Mouse (Mus musculus): ENCODE results near the gene Vav1.

Vav1 gene

DNA sequence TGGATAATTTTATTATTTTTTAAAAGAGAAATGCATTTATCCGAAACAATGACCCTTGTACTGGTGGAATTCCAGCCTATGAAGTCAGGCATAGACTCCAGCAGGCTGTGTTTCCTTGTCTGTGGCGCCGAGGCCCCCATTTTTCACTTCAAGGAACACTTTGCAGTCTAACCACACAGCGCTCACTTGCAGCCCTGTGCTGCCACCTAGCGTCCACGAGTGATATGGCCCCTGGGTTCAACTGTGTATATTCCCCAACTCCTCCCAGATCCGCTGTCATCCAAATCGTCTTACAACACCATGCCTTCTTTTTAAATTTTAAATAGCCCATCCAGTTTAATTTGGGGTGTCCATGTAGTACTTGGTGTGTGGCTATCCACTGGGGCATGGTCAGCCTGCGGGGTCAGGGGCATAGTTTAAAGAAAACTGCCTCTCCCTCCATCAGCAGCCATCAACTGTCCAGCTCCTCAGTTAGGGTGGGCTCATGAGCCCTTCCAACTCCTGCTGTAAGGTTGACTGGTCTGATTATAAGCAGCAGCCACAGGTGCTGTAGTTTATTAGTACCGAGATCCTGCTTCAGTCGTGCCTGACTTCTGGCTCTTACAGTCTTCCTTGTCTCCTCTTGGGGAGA, 56.9 kb downstream of the Vav1 start:
- DNase-seq (ENCODE audit: low spot score): peak; percentile 94

DNA sequence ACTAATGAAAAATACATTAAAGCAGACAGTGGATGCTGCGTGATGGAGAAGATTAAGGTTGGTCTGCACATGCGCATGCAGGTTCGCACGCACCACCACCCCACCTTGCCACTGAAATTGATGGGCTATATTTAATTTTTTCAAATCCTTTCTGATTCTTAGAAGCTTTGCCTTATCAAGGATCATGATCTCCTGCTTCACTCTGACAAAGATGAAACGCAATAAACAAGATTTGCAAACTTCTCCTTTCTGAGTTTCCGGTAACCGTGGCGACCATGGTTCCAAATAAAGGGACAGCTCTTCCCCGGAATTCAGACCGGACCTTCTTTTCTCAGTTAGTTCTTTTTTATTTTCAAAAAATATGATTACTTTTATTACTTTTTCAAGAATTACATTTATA, 59.1 kb downstream of the Vav1 start:
- no peak for DNase-seq (ENCODE audit: low spot score)

- DNase-seq (ENCODE audit: low spot score): no peak
These were observed 60.4 kb downstream of the Vav1 start for GRCm38 (mm10) chr17:57339298-57339697.

DNA sequence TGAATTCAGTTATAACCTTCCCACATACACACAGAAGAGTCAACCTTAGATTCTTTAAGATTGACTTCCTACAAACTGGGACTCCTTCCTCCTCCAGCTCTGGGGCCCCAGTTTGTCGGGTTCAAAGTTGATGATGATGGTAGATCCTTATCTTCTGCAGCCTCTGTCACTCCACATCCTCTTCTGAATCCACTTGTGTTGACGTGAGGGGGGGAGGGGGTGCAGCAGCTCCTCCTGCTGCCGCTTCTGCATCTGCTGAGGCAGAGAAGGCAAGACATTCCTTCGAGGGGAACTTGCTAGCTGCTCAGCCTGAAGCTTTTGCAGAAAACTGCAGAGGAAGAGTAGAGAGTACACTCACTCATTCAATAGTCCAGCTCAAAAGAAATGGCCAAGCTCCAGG, 62.7 kb downstream of the Vav1 start:
- no peak for DNase-seq (ENCODE audit: low spot score)

- DNase-seq (ENCODE audit: low spot score): no peak
These were observed 65.3 kb downstream of the Vav1 start for GRCm38 (mm10) chr17:57344029-57344707.

DNA sequence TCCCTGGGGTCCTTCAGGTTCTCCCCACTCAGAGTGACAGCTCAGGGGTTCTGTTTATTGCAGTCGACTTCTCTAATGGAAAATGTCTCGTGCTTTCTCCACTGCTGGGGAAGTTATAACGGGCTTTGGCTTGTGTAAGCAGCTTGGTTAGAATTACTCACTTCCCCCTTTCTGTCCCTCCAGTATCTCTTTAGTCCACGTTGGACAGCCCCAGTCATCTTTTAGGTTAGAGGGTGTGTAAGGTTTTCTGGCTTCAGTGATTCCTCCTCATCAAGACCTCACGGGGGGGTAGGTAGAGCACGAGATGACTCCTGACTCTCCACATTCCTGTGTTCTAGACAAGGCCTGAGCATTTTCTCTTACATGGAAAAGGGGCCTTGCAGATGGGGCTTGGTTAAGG, 68.1 kb downstream of the Vav1 start:
- DNase-seq (ENCODE audit: low spot score): no peak

- no peak for DNase-seq (ENCODE audit: low spot score)
These were observed 68.9 kb downstream of the Vav1 start for GRCm38 (mm10) chr17:57347781-57348180.

DNA sequence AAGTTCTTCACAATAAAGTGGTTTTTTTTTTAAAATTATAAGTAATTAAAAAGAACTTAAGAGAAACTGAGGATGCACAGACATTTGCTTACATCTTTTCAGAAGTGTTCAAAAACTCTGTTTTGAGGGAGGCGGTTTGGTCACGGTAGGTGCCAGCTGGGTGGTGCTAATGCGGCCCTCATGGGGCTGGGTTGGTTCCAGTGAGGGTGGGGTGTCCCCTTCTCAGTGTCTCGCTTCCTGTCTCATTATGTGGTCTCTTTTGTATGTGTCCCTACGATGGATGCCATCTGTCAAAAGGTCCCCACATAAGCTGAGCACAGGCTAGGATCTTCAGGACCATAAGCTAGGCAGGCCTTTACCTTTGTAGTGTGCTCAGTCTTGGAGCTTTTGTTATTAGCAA, 70.2 kb downstream of the Vav1 start:
- DNase-seq (ENCODE audit: low spot score): no peak

GRCm38 (mm10) chr17:57350212-57350611, 71.3 kb downstream of the Vav1 start:
- DNase-seq (ENCODE audit: low spot score): no peak

GRCm38 (mm10) chr17:57351107-57351506, 72.2 kb downstream of the Vav1 start:
- no peak for DNase-seq (ENCODE audit: low spot score)

DNA sequence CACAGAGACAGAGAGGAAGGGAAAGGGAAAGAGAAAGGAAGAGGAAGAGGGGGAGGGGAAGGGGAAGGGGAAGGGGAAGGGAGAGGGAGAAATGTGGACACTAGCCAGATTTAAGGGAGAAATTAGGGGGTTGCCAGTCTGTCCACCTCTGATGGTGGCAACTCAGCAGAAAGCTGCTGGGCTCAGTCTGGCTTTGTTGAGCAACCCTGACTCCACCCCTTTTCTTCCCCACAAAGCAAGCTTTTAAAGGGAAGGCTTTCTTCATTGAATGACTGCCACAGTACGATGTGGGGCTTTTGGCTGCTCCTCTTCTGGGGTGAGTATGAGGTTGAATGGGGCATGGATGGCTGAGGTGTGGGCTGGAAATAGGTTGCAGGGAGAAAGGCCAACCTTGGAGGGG, 79.5 kb downstream of the Vav1 start, which contains the start of gene Adgre1:
TSS of gene Adgre1 (plus strand) at position 251 of the 400 bp plus-strand sequence.
- no peak for DNase-seq (ENCODE audit: low spot score)

- DNase-seq (ENCODE audit: low spot score): no peak
These were observed 80.8 kb downstream of the Vav1 start for GRCm38 (mm10) chr17:57359485-57360241.
